Mouse (Mus musculus) E14TG2a.4 (cell line): ENCODE data around the gene Chst11.
"Not testable (repeated sequence)": the region's sequence is repeated elsewhere in the genome, so short reads cannot be mapped to it uniquely, and the experiment has no call there.

Experiments
- H3K27me3 ChIP-seq: 2 replicates; pipeline ENCODE4 v1.6.1; 2014; ENCODE audit warnings: low read length, control low read depth; ENCODE audit not compliant: insufficient read depth
- H3K36me3 ChIP-seq: 2 replicates; pipeline ENCODE4 v1.6.1; 2014; ENCODE audit warnings: low read length, control low read depth; ENCODE audit not compliant: insufficient read depth
- H3K4me1 ChIP-seq: replicated peaks from 2 replicates; pipeline ENCODE4 v1.6.1; 2014; ENCODE audit warnings: low read depth, low read length, control low read depth
- H3K4me3 ChIP-seq: replicated peaks from 2 replicates; pipeline ENCODE4 v1.5.1; 2014; ENCODE audit warnings: mild to moderate bottlenecking, low read length
- H3K9me3 ChIP-seq: 2 replicates; pipeline ENCODE4 v1.6.1; 2014; ENCODE audit warnings: low read length, control low read depth
- CTCF ChIP-seq: conservative IDR thresholded peaks from 2 replicates; pipeline ENCODE4 v1.5.1; 2014; ENCODE audit warnings: low read length
- NANOG ChIP-seq: IDR thresholded peaks from 2 replicates; pipeline ENCODE4 v1.6.1; 2014; ENCODE audit warnings: borderline replicate concordance, low read length, mixed read lengths
- POU5F1 ChIP-seq: IDR thresholded peaks from 2 replicates; pipeline ENCODE4 v1.6.1; 2014; ENCODE audit warnings: low read length, borderline replicate concordance

Gene Chst11

GRCm38 (mm10) chr10:83107921-83108738, 122.8 kb downstream of the Chst11 start:
- no peaks in the 10 kb centered on the region; the same call in 1 of the 2 replicates for H3K4me1 ChIP-seq
- TF ChIP-seq CTCF (no peak), POU5F1 (no peak), NANOG (no peak)
- H3K4me3 ChIP-seq, result no peak overlapping the region
- H3K36me3 ChIP-seq, result no peaks in the 10 kb centered on the region
- peaks cover 15% of the 10 kb centered on the region for H3K9me3 ChIP-seq
- H3K27me3 ChIP-seq, result peaks cover 9% of the 10 kb centered on the region; the same call in 1 of the 2 replicates

- H3K9me3 ChIP-seq, result peaks cover 13% of the 10 kb centered on the region
- H3K27me3 ChIP-seq, result peaks cover 9% of the 10 kb centered on the region; the same call in 1 of the 2 replicates
- no peak overlapping the region for H3K4me3 ChIP-seq
- no peaks in the 10 kb centered on the region for H3K36me3 ChIP-seq
- no peak for TF ChIP-seq POU5F1
- no peak for TF ChIP-seq CTCF
- no peak for TF ChIP-seq NANOG
- H3K4me1 ChIP-seq, result no peaks in the 10 kb centered on the region; the same call in 1 of the 2 replicates
These were observed 123.6 kb downstream of the Chst11 start for GRCm38 (mm10) chr10:83108946-83109345.

- Histone ChIP-seq H3K27me3 (peaks cover 14% of the 10 kb centered on the region), H3K36me3 (no peaks in the 10 kb centered on the region), H3K4me3 (no peak overlapping the region), H3K4me1 (no peaks in the 10 kb centered on the region; the same call in 1 of the 2 replicates), H3K9me3 (peaks cover 13% of the 10 kb centered on the region)
- TF ChIP-seq CTCF (no peak), NANOG (no peak), POU5F1 (no peak)
These were observed 125.7 kb downstream of the Chst11 start for GRCm38 (mm10) chr10:83111046-83111445.

GRCm38 (mm10) chr10:83112345-83112744, 127.0 kb downstream of the Chst11 start:
- Histone ChIP-seq H3K9me3 (peaks cover 13% of the 10 kb centered on the region), H3K27me3 (peaks cover 12% of the 10 kb centered on the region), H3K4me3 (no peak overlapping the region), H3K36me3 (no peaks in the 10 kb centered on the region), H3K4me1 (no peaks in the 10 kb centered on the region; the same call in 1 of the 2 replicates)
- TF ChIP-seq NANOG, result no peak
- no peak for TF ChIP-seq CTCF
- no peak for TF ChIP-seq POU5F1

GRCm38 (mm10) chr10:83114564-83114963, 129.3 kb downstream of the Chst11 start:
- Histone ChIP-seq H3K4me3 (no peak overlapping the region), H3K36me3 (no peaks in the 10 kb centered on the region), H3K9me3 (peaks cover 13% of the 10 kb centered on the region), H3K27me3 (peaks cover 15% of the 10 kb centered on the region), H3K4me1 (no peaks in the 10 kb centered on the region)
- TF ChIP-seq CTCF (no peak), NANOG (no peak), POU5F1 (no peak)

- no peak for TF ChIP-seq POU5F1
- no peak for TF ChIP-seq CTCF
- no peak for TF ChIP-seq NANOG
- no peaks in the 10 kb centered on the region for H3K4me1 ChIP-seq
These were observed 131.6 kb downstream of the Chst11 start for GRCm38 (mm10) chr10:83116889-83117288.

GRCm38 (mm10) chr10:83117851-83118250, 132.6 kb downstream of the Chst11 start:
- H3K36me3 ChIP-seq, result no peaks in the 10 kb centered on the region
- no peak for TF ChIP-seq NANOG
- TF ChIP-seq POU5F1, result no peak
- TF ChIP-seq CTCF, result no peak
- H3K9me3 ChIP-seq, result no peaks in the 10 kb centered on the region; the same call in 1 of the 2 replicates
- peaks cover 12% of the 10 kb centered on the region for H3K27me3 ChIP-seq
- no peaks in the 10 kb centered on the region for H3K4me1 ChIP-seq
- no peak overlapping the region for H3K4me3 ChIP-seq

More at GRCm38 (mm10) chr10:83116889-83117288, 131.6 kb downstream of the Chst11 start:
- peaks cover 15% of the 10 kb centered on the region for H3K27me3 ChIP-seq
- H3K4me3 ChIP-seq, result no peak overlapping the region
- H3K9me3 ChIP-seq, result no peaks in the 10 kb centered on the region; the same call in 1 of the 2 replicates
- no peaks in the 10 kb centered on the region for H3K36me3 ChIP-seq

- H3K9me3 ChIP-seq, result no peaks in the 10 kb centered on the region; the same call in 1 of the 2 replicates
- TF ChIP-seq POU5F1 (no peak), NANOG (no peak), CTCF (no peak)
- H3K4me3 ChIP-seq, result no peak overlapping the region
- H3K27me3 ChIP-seq, result peaks cover 9% of the 10 kb centered on the region
- no peaks in the 10 kb centered on the region for H3K4me1 ChIP-seq
- H3K36me3 ChIP-seq, result no peaks in the 10 kb centered on the region
These were observed 133.3 kb downstream of the Chst11 start for GRCm38 (mm10) chr10:83118613-83119012.

GRCm38 (mm10) chr10:83119016-83119415, 133.7 kb downstream of the Chst11 start:
- H3K36me3 ChIP-seq, result no peaks in the 10 kb centered on the region
- no peaks in the 10 kb centered on the region for H3K4me1 ChIP-seq
- no peaks in the 10 kb centered on the region; the same call in 1 of the 2 replicates for H3K9me3 ChIP-seq
- no peak overlapping the region for H3K4me3 ChIP-seq
- TF ChIP-seq NANOG (no peak), CTCF (no peak), POU5F1 (no peak)
- peaks cover 9% of the 10 kb centered on the region for H3K27me3 ChIP-seq

- not testable (repeated sequence) for H3K27me3 ChIP-seq, H3K4me1 ChIP-seq, H3K9me3 ChIP-seq, H3K36me3 ChIP-seq, H3K4me3 ChIP-seq
These were observed 134.2 kb downstream of the Chst11 start for GRCm38 (mm10) chr10:83119461-83119860.
